Mouse (Mus musculus) neural tube, embryonic 12.5 days (tissue): ENCODE measurements around the gene Atp1b1. TPM values are rescaled to one million over a fixed set of nuclear protein-coding genes. Genes with fewer than 3 reads are reported as not detected.

Experiments
- ATAC-seq: fragments of 200-750 bp; cut with Nextera tagmentation; 2 replicates; pipeline ENCODE4 v1.8.0; 2017; ENCODE audit warnings: low read depth, mild to moderate bottlenecking, moderate TSS enrichment, moderate library complexity; ENCODE audit not compliant: low FRiP score
- H3K27ac ChIP-seq: fragments of 300-500 bp; sonication (generic); 2 replicates; pipeline ENCODE4 v1.5.1; 2016
- H3K27me3 ChIP-seq: fragments of 300-500 bp; sonication (generic); replicated peaks from 2 replicates; pipeline ENCODE4 v1.6.1; 2016; ENCODE audit warnings: mild to moderate bottlenecking
- H3K36me3 ChIP-seq: fragments of 300-500 bp; sonication (generic); 2 replicates; pipeline ENCODE4 v1.6.1; 2016; ENCODE audit warnings: mild to moderate bottlenecking
- H3K4me1 ChIP-seq: fragments of 300-500 bp; sonication (generic); 2 replicates; pipeline ENCODE4 v1.6.1; 2016
- H3K4me2 ChIP-seq: fragments of 300-500 bp; sonication (generic); replicated peaks from 2 replicates; pipeline ENCODE4 v1.6.1; 2016; ENCODE audit warnings: mild to moderate bottlenecking
- H3K4me3 ChIP-seq: fragments of 300-500 bp; sonication (generic); 2 replicates; pipeline ENCODE4 v1.5.1; 2016
- H3K9ac ChIP-seq: fragments of 300-500 bp; sonication (generic); 2 replicates; pipeline ENCODE4 v1.6.1; 2016; ENCODE audit warnings: mild to moderate bottlenecking
- H3K9me3 ChIP-seq: fragments of 300-500 bp; sonication (generic); 2 replicates; pipeline ENCODE4 v1.6.1; 2016; ENCODE audit warnings: mild to moderate bottlenecking
- WGBS: fragments of 180-500 bp; shearing (Covaris S2); methylation state at CpG from one replicate; pipeline ENCODE4 v1.1.7; 2016; 5-methylcytosine and 5-hydroxymethylcytosine counted together
- polyA plus RNA-seq: library from polyadenylated mRNA; unstranded; fragments of >200 nt; fragmentation: Nextera tagmentation; extraction: Ambion mirVana; gene quantifications from 2 replicates; pipeline ENCODE4 v1.2.1, GENCODE M21; 2016

The Atp1b1 gene
- polyA plus RNA-seq: 64.1 and 64.8 TPM in 2 replicates

DNA sequence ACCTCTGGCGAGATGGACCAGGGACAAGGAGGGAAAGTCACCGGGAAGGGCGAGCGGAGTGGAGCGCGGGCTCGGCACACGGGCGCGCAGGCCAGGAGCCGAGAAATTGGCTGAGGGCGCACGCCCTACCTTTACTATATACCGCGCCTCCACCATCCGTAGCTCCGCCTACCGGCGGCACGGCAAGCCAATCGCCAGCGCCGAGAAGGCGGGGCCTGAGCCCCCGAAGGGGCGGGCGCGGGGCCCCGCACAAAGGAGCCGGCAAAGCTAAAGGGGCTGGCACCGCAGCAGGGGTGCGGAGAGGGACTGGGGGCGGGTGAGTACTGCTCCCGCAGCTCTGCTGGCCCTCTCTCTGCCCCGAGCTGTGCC is at the start of gene Atp1b1:
TSS of gene Atp1b1 (minus strand) at position 111 of the 369 bp plus-strand sequence.
- Histone ChIP-seq H3K36me3 (peaks cover 2% of the 10 kb centered on the region), H3K27ac (peak within 1 kb of the TSS; percentile 87), H3K9me3 (no peaks in the 10 kb centered on the region), H3K4me3 (peak within 1 kb of the TSS; percentile 67), H3K4me2 (peak within 1 kb of the TSS; percentile 88), H3K9ac (peak within 1 kb of the TSS; percentile 78), H3K4me1 (peaks cover 42% of the 10 kb centered on the region), H3K27me3 (peaks cover 2% of the 10 kb centered on the region; the same call in 1 of the 2 replicates)
- ATAC-seq: peak; percentile 96
- under 1% methylated on average over 35 of the region's 35 CpGs for WGBS

GRCm38 (mm10) chr1:164505096-164505495 is 46.9 kb upstream of the Atp1b1 start:
- no peaks in the 10 kb centered on the region for H3K36me3 ChIP-seq
- H3K4me1 ChIP-seq: no peaks in the 10 kb centered on the region
- 87% methylated on average over 3 of the region's 3 CpGs for WGBS
- no peak overlapping the region for H3K4me3 ChIP-seq
- ATAC-seq: no peak
- no peaks in the 10 kb centered on the region for H3K27me3 ChIP-seq
- H3K27ac ChIP-seq: no peak overlapping the region
- no peak overlapping the region for H3K9ac ChIP-seq
- H3K4me2 ChIP-seq: no peak overlapping the region
- no peaks in the 10 kb centered on the region for H3K9me3 ChIP-seq

DNA sequence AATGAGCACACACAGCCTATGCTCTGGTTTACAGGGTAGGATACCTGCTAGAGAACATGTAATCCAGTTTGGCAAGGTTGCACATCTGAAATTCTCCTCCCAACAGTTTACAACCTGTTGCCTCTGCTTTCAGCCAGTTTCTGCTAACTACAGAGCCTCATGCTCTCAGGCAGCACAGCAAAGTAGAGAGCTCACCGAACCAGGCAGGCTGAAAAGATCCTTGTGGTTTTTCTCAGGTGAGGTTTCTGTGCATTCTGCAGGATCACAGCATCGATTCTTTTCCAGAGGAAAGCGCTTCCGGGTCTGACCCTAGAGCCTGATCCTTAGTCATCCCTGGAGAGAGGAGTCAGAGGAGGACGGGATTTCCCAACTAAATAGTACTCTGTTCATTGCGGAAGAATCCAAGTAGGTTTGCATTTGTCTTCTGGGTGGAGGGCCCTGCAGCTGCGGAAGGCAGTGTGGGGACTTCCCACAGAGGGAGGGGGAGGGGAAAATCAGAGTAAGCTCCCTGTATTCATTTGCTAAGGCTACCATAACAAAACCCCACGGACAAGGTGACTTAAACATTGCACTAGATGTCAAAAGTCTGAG is 45.1 kb upstream of the Atp1b1 start:
- 47% methylated on average over 8 of the region's 8 CpGs for WGBS
- Histone ChIP-seq H3K27ac (no peak overlapping the region), H3K27me3 (no peaks in the 10 kb centered on the region), H3K4me2 (no peak overlapping the region), H3K9me3 (no peaks in the 10 kb centered on the region), H3K36me3 (no peaks in the 10 kb centered on the region), H3K4me3 (no peak overlapping the region), H3K4me1 (no peaks in the 10 kb centered on the region), H3K9ac (no peak overlapping the region)
- no peak for ATAC-seq

DNA sequence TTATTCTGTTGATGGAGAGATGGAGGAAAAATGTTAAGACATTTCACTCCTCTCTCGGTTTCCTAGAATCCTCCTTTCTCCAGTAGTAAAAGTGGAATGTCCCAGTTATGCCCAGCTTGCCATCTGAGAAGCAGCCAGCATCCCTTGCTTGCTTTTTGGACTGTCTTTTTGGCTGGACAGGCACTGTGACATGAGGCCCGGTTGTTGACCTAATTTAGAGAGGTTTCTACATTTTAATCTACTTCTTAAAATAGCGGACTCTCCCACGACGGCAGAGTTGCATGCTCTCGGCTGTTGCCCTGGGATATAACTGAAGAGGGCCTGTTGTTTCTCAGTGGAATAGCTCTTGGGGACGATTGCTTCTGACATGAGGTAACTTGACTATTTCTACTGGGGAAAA is 44.1 kb upstream of the Atp1b1 start:
- Histone ChIP-seq H3K27ac (no peak overlapping the region), H3K27me3 (no peaks in the 10 kb centered on the region), H3K4me1 (no peaks in the 10 kb centered on the region), H3K4me2 (no peak overlapping the region), H3K9me3 (no peaks in the 10 kb centered on the region), H3K36me3 (no peaks in the 10 kb centered on the region), H3K9ac (no peak overlapping the region), H3K4me3 (no peak overlapping the region)
- ATAC-seq: no peak
- 88% methylated on average over 7 of the region's 7 CpGs for WGBS

GRCm38 (mm10) chr1:164494741-164495512 is 36.8 kb upstream of the Atp1b1 start:
- WGBS: 69% methylated on average over 8 of the region's 8 CpGs
- no peak overlapping the region for H3K4me3 ChIP-seq

GRCm38 (mm10) chr1:164494215-164494614 is 36.1 kb upstream of the Atp1b1 start:
- Histone ChIP-seq H3K9ac (no peak overlapping the region), H3K27me3 (no peaks in the 10 kb centered on the region), H3K9me3 (no peaks in the 10 kb centered on the region), H3K4me1 (no peaks in the 10 kb centered on the region), H3K4me3 (no peak overlapping the region), H3K36me3 (no peaks in the 10 kb centered on the region), H3K4me2 (no peak overlapping the region), H3K27ac (no peak overlapping the region)
- WGBS: 47% methylated on average over 4 of the region's 4 CpGs
- no peak for ATAC-seq

More at GRCm38 (mm10) chr1:164494741-164495512, 36.8 kb upstream of the Atp1b1 start:
- no peaks in the 10 kb centered on the region for H3K27me3 ChIP-seq
- H3K4me2 ChIP-seq: no peak overlapping the region
- H3K9ac ChIP-seq: no peak overlapping the region
- ATAC-seq: no peak
- H3K36me3 ChIP-seq: no peaks in the 10 kb centered on the region
- no peaks in the 10 kb centered on the region for H3K4me1 ChIP-seq
- no peaks in the 10 kb centered on the region for H3K9me3 ChIP-seq
- no peak overlapping the region for H3K27ac ChIP-seq

GRCm38 (mm10) chr1:164493042-164493705 is 35.0 kb upstream of the Atp1b1 start:
- Histone ChIP-seq H3K27me3 (no peaks in the 10 kb centered on the region), H3K4me3 (no peak overlapping the region), H3K36me3 (no peaks in the 10 kb centered on the region), H3K27ac (no peak overlapping the region), H3K9ac (no peak overlapping the region), H3K4me1 (no peaks in the 10 kb centered on the region), H3K4me2 (no peak overlapping the region), H3K9me3 (no peaks in the 10 kb centered on the region)
- 83% methylated on average over 8 of the region's 8 CpGs for WGBS
- no peak for ATAC-seq

- ATAC-seq: no peak
- WGBS: 90% methylated on average over 3 of the region's 3 CpGs
- Histone ChIP-seq H3K4me3 (no peak overlapping the region), H3K36me3 (no peaks in the 10 kb centered on the region), H3K4me1 (no peaks in the 10 kb centered on the region), H3K4me2 (no peak overlapping the region), H3K27ac (no peak overlapping the region), H3K27me3 (no peaks in the 10 kb centered on the region), H3K9ac (no peak overlapping the region), H3K9me3 (no peaks in the 10 kb centered on the region)
These were observed 34.3 kb upstream of the Atp1b1 start for GRCm38 (mm10) chr1:164492476-164492875.

DNA sequence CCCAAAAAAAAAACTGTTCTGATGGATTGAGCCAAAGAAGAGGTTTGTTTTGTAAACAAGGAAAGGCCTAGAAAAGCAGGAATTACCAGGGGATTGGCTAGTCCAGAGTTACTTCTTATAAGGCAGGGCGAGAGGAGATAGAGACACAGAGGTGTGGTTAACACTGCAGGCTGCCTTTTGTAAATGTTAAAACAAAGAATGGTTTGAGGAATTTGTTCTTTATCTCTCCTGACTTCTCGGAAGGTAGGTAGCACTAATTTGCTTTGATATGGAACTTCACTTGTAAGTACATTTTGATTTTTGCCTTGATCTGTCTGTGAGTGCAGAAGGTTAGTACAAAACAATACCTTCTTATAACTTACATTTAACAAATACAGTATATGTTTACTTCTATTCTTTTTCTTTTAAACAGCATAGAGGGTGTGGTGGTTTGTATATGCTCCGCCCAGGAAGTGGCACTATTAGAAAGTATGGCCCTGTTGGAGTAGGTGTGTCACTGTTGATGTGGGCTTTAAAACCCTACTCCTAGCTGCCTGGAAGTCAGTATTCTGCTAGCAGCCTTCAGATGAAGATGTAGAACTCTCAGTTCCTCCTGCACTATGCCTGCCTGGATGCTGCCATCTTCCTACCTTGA is 31.9 kb upstream of the Atp1b1 start:
- Histone ChIP-seq H3K36me3 (no peaks in the 10 kb centered on the region), H3K9ac (no peak overlapping the region), H3K4me1 (no peaks in the 10 kb centered on the region), H3K27me3 (no peaks in the 10 kb centered on the region), H3K4me3 (no peak overlapping the region), H3K9me3 (no peaks in the 10 kb centered on the region), H3K4me2 (no peak overlapping the region), H3K27ac (no peak overlapping the region)
- WGBS: 90% methylated on average over 3 of the region's 3 CpGs
- ATAC-seq: no peak

GRCm38 (mm10) chr1:164483728-164484127 is 25.6 kb upstream of the Atp1b1 start:
- no peak overlapping the region for H3K27ac ChIP-seq
- H3K9ac ChIP-seq: no peak overlapping the region
- H3K27me3 ChIP-seq: no peaks in the 10 kb centered on the region
- H3K4me1 ChIP-seq: no peaks in the 10 kb centered on the region
- H3K9me3 ChIP-seq: no peaks in the 10 kb centered on the region
- H3K4me2 ChIP-seq: no peak overlapping the region
- H3K36me3 ChIP-seq: no peaks in the 10 kb centered on the region
- no peak overlapping the region for H3K4me3 ChIP-seq
- no peak for ATAC-seq

DNA sequence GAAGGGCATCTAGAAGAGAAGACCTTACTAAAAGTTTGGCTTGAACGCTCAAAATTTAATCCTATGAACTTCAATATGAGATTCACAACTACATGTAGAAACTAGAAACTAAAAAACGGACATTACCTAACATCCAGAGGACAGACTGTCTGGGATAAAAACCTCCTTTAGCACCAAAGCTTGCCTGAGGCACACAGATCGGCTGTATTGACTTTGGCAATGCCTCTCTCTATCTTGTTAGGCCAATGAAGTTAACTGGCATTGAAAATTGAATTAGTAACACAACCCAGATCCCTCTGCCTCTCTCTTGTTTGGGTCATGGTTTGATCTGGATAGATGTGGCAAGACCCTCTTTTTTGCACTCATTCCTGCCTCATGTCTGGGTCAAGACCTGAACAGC is 24.7 kb upstream of the Atp1b1 start:
- no peak overlapping the region for H3K4me3 ChIP-seq
- H3K27me3 ChIP-seq: no peaks in the 10 kb centered on the region
- no peak overlapping the region for H3K27ac ChIP-seq
- H3K4me1 ChIP-seq: no peaks in the 10 kb centered on the region
- no peak overlapping the region for H3K4me2 ChIP-seq
- no peak for ATAC-seq
- no peaks in the 10 kb centered on the region for H3K9me3 ChIP-seq
- 72% methylated on average over 3 of the region's 3 CpGs for WGBS
- H3K36me3 ChIP-seq: no peaks in the 10 kb centered on the region
- no peak overlapping the region for H3K9ac ChIP-seq

- Histone ChIP-seq H3K27ac (no peak overlapping the region), H3K36me3 (no peaks in the 10 kb centered on the region), H3K4me1 (no peaks in the 10 kb centered on the region), H3K27me3 (no peaks in the 10 kb centered on the region), H3K9ac (no peak overlapping the region), H3K4me3 (no peak overlapping the region), H3K9me3 (no peaks in the 10 kb centered on the region), H3K4me2 (no peak overlapping the region)
- 71% methylated on average over 9 of the region's 9 CpGs for WGBS
- ATAC-seq: no peak
These were observed 23.6 kb upstream of the Atp1b1 start for GRCm38 (mm10) chr1:164481645-164482354.
